Mouse (Mus musculus): Measurements from ENCODE around the gene Chmp5. TPM values are rescaled to one million over a fixed set of nuclear protein-coding genes. Genes with fewer than 3 reads are reported as not detected.

The Chmp5 gene
- polyA plus RNA-seq, 1 experiment: 0.67 TPM

- peaks cover 20% of the 10 kb centered on the region for H3K9me3 ChIP-seq (ENCODE audit: control insufficient read depth, low read length)
- H3K4me3 ChIP-seq (replicated peaks): no peak overlapping the region
- H3K36me3 ChIP-seq (ENCODE audit: control insufficient read depth): peaks cover 97% of the 10 kb centered on the region
- peaks cover 25% of the 10 kb centered on the region for H3K4me1 ChIP-seq (ENCODE audit: control insufficient read depth)
- H3K27me3 ChIP-seq (ENCODE audit: control insufficient read depth): no peaks in the 10 kb centered on the region; the same call in 1 of the 2 replicates
- TF ChIP-seq TAL1 (IDR thresholded peaks at IDR 0.05; ENCODE audit: low read length) (no peak), GATA1 (IDR thresholded peaks at IDR 0.05; ENCODE audit: low read length) (no peak)
Observed at GRCm38 (mm10) chr4:40936175-40936839, 11.9 kb upstream of the Chmp5 start.

- peaks cover 99% of the 10 kb centered on the region for H3K36me3 ChIP-seq (ENCODE audit: control insufficient read depth)
- no peaks in the 10 kb centered on the region; the same call in 1 of the 2 replicates for H3K27me3 ChIP-seq (ENCODE audit: control insufficient read depth)
Observed at GRCm38 (mm10) chr4:40938793-40939192, 9.4 kb upstream of the Chmp5 start.

GRCm38 (mm10) chr4:40943651-40944050, 4.6 kb upstream of the Chmp5 start:
- peaks cover 53% of the 10 kb centered on the region for H3K4me1 ChIP-seq (ENCODE audit: control insufficient read depth)
- TF ChIP-seq TAL1 (IDR thresholded peaks at IDR 0.05; ENCODE audit: low read length) (no peak), GATA1 (IDR thresholded peaks at IDR 0.05; ENCODE audit: low read length) (no peak)
- peaks cover 77% of the 10 kb centered on the region for H3K36me3 ChIP-seq (ENCODE audit: control insufficient read depth)

More at GRCm38 (mm10) chr4:40938793-40939192, 9.4 kb upstream of the Chmp5 start:
- Histone ChIP-seq H3K4me1 (ENCODE audit: control insufficient read depth) (peaks cover 42% of the 10 kb centered on the region), H3K4me3 (replicated peaks) (no peak overlapping the region), H3K9me3 (ENCODE audit: control insufficient read depth, low read length) (peaks cover 20% of the 10 kb centered on the region)
- TF ChIP-seq GATA1 (IDR thresholded peaks at IDR 0.05; ENCODE audit: low read length) (no peak), TAL1 (IDR thresholded peaks at IDR 0.05; ENCODE audit: low read length) (no peak)

GRCm38 (mm10) chr4:40946516-40947121, 1.6 kb upstream of the Chmp5 start:
- no peaks in the 10 kb centered on the region for H3K9me3 ChIP-seq (ENCODE audit: control insufficient read depth, low read length)
- peaks cover 68% of the 10 kb centered on the region for H3K36me3 ChIP-seq (ENCODE audit: control insufficient read depth)
- TF ChIP-seq TAL1 (IDR thresholded peaks at IDR 0.05; ENCODE audit: low read length) (no peak), GATA1 (IDR thresholded peaks at IDR 0.05; ENCODE audit: low read length) (no peak)
- H3K4me1 ChIP-seq (ENCODE audit: control insufficient read depth): peaks cover 65% of the 10 kb centered on the region
- H3K4me3 ChIP-seq (replicated peaks): peak overlapping the region; percentile 74
- no peaks in the 10 kb centered on the region for H3K27me3 ChIP-seq (ENCODE audit: control insufficient read depth)

More at GRCm38 (mm10) chr4:40943651-40944050, 4.6 kb upstream of the Chmp5 start:
- Histone ChIP-seq H3K27me3 (ENCODE audit: control insufficient read depth) (no peaks in the 10 kb centered on the region), H3K4me3 (replicated peaks) (no peak overlapping the region), H3K9me3 (ENCODE audit: control insufficient read depth, low read length) (peaks cover 11% of the 10 kb centered on the region)

- H3K4me1 ChIP-seq (ENCODE audit: control insufficient read depth): peaks cover 55% of the 10 kb centered on the region
- H3K9me3 ChIP-seq (ENCODE audit: control insufficient read depth, low read length): no peaks in the 10 kb centered on the region
- H3K27me3 ChIP-seq (ENCODE audit: control insufficient read depth): no peaks in the 10 kb centered on the region
- H3K36me3 ChIP-seq (ENCODE audit: control insufficient read depth): peaks cover 66% of the 10 kb centered on the region
- TF ChIP-seq GATA1 (IDR thresholded peaks at IDR 0.05; ENCODE audit: low read length) (no peak), TAL1 (IDR thresholded peaks at IDR 0.05; ENCODE audit: low read length) (no peak)
- H3K4me3 ChIP-seq (replicated peaks): peak overlapping the region; percentile 74
Observed at GRCm38 (mm10) chr4:40947565-40948159, 545 bp upstream of the Chmp5 start.

- Histone ChIP-seq H3K36me3 (ENCODE audit: control insufficient read depth) (peaks cover 80% of the 10 kb centered on the region), H3K4me3 (replicated peaks) (no peak overlapping the region), H3K4me1 (ENCODE audit: control insufficient read depth) (peaks cover 22% of the 10 kb centered on the region), H3K27me3 (ENCODE audit: control insufficient read depth) (no peaks in the 10 kb centered on the region), H3K9me3 (ENCODE audit: control insufficient read depth, low read length) (no peaks in the 10 kb centered on the region)
- no peak for TF ChIP-seq GATA1 (IDR thresholded peaks at IDR 0.05; ENCODE audit: low read length)
- TF ChIP-seq TAL1 (IDR thresholded peaks at IDR 0.05; ENCODE audit: low read length): no peak
Observed at GRCm38 (mm10) chr4:40953521-40953920, 5.3 kb downstream of the Chmp5 start.

- H3K9me3 ChIP-seq (ENCODE audit: control insufficient read depth, low read length): no peaks in the 10 kb centered on the region
- H3K4me3 ChIP-seq (replicated peaks): no peak overlapping the region
- H3K36me3 ChIP-seq (ENCODE audit: control insufficient read depth): peaks cover 90% of the 10 kb centered on the region
- peaks cover 7% of the 10 kb centered on the region for H3K4me1 ChIP-seq (ENCODE audit: control insufficient read depth)
- no peaks in the 10 kb centered on the region for H3K27me3 ChIP-seq (ENCODE audit: control insufficient read depth)
- no peak for TF ChIP-seq GATA1 (IDR thresholded peaks at IDR 0.05; ENCODE audit: low read length)
- no peak for TF ChIP-seq TAL1 (IDR thresholded peaks at IDR 0.05; ENCODE audit: low read length)
Observed at GRCm38 (mm10) chr4:40955942-40956341, 7.7 kb downstream of the Chmp5 start.

- peaks cover 90% of the 10 kb centered on the region for H3K36me3 ChIP-seq (ENCODE audit: control insufficient read depth)
Observed at GRCm38 (mm10) chr4:40963536-40963935, 15.3 kb downstream of the Chmp5 start.

GRCm38 (mm10) chr4:40969161-40969560, 21.0 kb downstream of the Chmp5 start:
- Histone ChIP-seq H3K4me1 (ENCODE audit: control insufficient read depth) (peaks cover 38% of the 10 kb centered on the region), H3K4me3 (replicated peaks) (no peak overlapping the region), H3K9me3 (ENCODE audit: control insufficient read depth, low read length) (no peaks in the 10 kb centered on the region), H3K27me3 (ENCODE audit: control insufficient read depth) (no peaks in the 10 kb centered on the region), H3K36me3 (ENCODE audit: control insufficient read depth) (peaks cover 56% of the 10 kb centered on the region)
- TF ChIP-seq TAL1 (IDR thresholded peaks at IDR 0.05; ENCODE audit: low read length): no peak
- TF ChIP-seq GATA1 (IDR thresholded peaks at IDR 0.05; ENCODE audit: low read length): no peak

More at GRCm38 (mm10) chr4:40963536-40963935, 15.3 kb downstream of the Chmp5 start:
- Histone ChIP-seq H3K4me3 (replicated peaks) (no peak overlapping the region), H3K27me3 (ENCODE audit: control insufficient read depth) (no peaks in the 10 kb centered on the region), H3K9me3 (ENCODE audit: control insufficient read depth, low read length) (no peaks in the 10 kb centered on the region), H3K4me1 (ENCODE audit: control insufficient read depth) (no peaks in the 10 kb centered on the region)
- TF ChIP-seq TAL1 (IDR thresholded peaks at IDR 0.05; ENCODE audit: low read length) (no peak), GATA1 (IDR thresholded peaks at IDR 0.05; ENCODE audit: low read length) (no peak)

Measured in erythroblast, embryonic 14.5 days (primary cell).